Mouse (Mus musculus) thymus, postnatal 4 days (tissue): ENCODE data around the gene Retreg3.
A peak's percentile ranks its signal among the peaks of the same experiment; 100 is the strongest.
"Not testable (repeated sequence)": the region's sequence is repeated elsewhere in the genome, so short reads cannot be mapped to it uniquely, and the experiment has no call there.

Experiments used
- DNase-seq: peaks from one replicate; pipeline ENCODE4 v3.0.0; 2021

Gene Retreg3

GRCm38 (mm10) chr11:101146377-101146776 lies 26.7 kb upstream of the Retreg3 start:
- peak; percentile 54 for DNase-seq

- peak; percentile 66 for DNase-seq
These were observed 23.9 kb upstream of the Retreg3 start for GRCm38 (mm10) chr11:101143338-101144225.

GRCm38 (mm10) chr11:101142215-101142967 lies 22.7 kb upstream of the Retreg3 start:
- DNase-seq, result no peak

DNA sequence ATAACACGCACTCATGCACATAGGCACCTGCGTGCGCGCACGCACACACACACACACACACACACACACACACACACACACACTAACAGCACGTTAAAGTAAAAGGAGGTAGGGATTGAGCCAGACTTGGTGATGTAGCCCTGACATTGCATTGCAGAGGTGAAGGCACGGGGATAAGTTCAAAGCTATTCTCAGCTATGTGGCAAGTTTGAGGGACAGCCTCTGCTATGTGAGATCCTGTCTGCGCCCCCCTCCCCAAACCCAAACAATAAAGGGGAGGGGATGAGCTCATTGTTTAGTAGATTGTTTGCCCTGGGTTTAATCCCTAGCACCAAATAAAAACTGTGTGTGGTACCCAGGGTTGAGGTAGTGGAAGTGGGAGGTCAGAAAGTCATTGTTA lies 21.4 kb upstream of the Retreg3 start:
- DNase-seq, result no peak

GRCm38 (mm10) chr11:101140164-101140819 lies 20.6 kb upstream of the Retreg3 start:
- no peak for DNase-seq

- no peak for DNase-seq
These were observed 19.0 kb upstream of the Retreg3 start for GRCm38 (mm10) chr11:101138536-101139181.

DNA sequence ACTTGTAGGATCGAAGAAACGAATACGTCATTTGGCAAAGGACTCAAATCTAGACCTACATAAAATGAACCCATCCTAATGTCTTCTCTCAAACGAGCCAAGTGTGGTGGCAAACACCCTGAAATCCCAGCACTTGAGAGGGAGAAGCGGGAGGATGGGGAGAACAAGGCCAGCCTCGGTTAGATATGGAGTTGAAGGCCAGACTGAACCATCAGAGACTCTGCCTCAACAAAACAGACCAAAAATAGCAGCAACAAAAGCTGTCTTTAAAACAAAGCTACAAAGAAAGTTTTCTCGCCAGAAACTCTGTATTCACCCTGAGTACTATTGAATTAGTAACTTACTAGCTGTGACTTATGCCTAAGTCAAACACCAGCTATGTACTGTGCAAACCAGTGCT lies 17.3 kb upstream of the Retreg3 start:
- DNase-seq, result no peak

DNA sequence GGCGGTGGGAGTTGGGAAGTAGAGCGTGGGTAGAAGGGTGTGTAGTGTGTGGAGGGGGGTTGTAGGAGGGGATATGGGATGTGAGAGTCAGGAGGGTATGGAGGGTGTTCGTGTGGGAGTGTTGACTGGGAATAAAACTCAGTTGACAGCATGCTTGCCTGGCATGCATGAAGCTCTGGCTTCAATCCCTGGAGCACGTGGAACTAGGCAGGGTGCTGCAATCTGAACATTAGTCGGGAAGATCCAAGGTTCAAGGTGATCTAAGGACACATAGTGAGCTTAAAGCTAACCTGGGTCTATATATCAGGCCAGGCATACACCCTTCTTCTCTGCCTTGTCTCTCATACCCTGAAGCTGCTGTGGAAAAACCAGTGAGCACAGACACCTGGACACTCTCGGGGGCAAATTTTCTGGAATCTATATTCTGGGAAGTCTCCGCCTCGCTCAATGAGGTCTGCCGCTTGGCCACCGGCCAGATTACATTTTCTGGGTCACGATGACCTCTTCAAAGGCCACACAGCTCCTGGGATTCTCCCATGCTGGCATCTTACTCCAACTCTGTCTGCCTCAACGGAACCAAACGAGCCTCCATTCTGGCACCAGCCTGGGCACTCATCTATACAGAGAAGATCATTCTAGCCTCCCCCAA lies 14.6 kb upstream of the Retreg3 start:
- DNase-seq, result no peak

DNA sequence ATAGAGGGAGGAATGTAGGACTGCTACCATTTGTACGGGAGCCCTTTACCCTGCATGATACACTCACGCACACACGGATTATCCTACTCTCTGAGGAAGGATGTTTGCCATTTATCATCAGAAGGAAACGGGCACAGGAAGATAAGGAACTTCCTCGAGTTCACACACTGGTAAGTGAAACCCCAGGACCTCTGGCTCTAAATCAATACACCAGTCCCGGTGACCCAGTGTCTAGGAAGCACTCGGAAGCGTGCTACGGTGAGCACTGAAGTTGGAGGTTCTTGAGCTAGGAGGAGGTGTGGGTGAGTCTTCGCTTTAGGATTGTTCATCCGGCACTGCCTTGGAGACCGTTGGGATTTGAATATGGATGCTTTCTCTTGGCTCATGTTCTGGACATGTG lies 13.3 kb upstream of the Retreg3 start:
- no peak for DNase-seq

- peak; percentile 61 for DNase-seq
These were observed 12.0 kb upstream of the Retreg3 start for GRCm38 (mm10) chr11:101131701-101132100.

GRCm38 (mm10) chr11:101131187-101131586 lies 11.5 kb upstream of the Retreg3 start:
- no peak for DNase-seq

- DNase-seq, result no peak
These were observed 10.5 kb upstream of the Retreg3 start for GRCm38 (mm10) chr11:101130056-101130756.

GRCm38 (mm10) chr11:101128996-101129577 lies 9.4 kb upstream of the Retreg3 start:
- DNase-seq, result no peak

- DNase-seq, result peak; percentile 54
These were observed 7.4 kb upstream of the Retreg3 start for GRCm38 (mm10) chr11:101127075-101127474.

DNA sequence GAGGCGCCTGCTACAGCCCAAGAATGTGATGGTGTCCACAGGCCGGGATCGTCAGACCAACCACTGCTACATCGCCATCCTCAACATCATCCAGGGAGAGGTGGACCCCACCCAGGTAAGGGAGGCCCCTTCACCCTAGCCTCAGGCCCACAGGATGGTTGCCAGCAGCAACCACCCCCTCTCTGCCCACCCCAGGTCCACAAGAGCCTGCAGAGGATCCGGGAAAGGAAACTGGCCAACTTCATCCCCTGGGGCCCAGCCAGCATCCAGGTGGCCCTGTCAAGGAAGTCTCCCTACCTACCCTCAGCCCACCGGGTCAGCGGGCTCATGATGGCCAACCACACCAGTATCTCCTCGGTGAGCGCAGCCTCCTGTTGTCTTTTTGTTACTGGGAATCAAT lies 5.3 kb upstream of the Retreg3 start:
- DNase-seq, result not testable (repeated sequence)

DNA sequence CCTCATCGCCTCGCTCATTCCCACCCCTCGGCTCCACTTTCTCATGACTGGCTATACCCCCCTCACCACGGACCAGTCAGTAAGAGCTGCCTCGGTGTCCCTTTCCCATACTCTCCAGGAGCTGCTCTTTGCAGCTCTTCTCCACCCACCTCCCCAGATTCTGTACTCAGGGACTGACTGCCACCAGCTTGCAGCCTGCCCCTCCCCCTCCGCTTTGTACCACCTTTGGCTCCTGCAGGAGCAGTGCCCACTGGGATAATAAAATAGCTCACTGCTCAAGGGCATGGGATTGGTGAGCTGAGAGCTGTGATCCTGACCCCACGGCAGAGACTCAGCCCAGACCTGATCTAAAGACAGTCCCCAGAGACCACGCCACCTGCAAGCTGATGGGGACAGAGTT lies 4.8 kb upstream of the Retreg3 start:
- DNase-seq, result not testable (repeated sequence)

DNA sequence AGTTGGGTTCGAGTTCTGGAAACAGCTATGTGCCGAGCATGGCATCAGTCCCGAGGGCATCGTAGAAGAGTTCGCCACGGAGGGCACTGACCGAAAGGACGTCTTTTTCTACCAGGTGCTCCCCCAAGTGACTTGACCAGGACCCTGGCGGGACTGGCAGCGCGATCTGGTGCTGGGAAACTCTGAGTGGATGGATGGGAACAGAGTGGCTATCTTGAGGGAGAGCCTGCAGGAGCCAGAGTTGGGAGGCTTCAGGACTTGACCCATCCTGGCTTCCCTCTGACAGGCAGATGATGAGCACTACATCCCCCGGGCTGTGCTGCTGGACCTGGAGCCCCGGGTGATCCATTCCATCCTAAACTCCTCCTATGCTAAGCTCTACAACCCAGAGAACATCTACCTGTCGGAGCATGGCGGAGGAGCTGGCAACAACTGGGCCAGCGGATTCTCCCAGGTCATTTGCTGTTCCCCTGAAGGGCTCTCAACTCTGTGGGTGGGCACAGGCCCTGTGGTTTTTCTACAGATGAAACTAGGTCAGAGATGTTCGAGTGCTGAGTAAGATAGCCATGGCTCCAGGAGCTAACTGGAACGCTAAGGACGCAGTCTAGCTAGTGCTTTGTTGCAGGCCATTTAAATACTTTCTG lies 974 bp upstream of the Retreg3 start:
- DNase-seq, result peak; percentile 34

GRCm38 (mm10) chr11:101119131-101119760 lies 447 bp downstream of the Retreg3 start:
- peak; percentile 48 for DNase-seq

GRCm38 (mm10) chr11:101118105-101118504 lies 1.6 kb downstream of the Retreg3 start:
- no peak for DNase-seq

DNA sequence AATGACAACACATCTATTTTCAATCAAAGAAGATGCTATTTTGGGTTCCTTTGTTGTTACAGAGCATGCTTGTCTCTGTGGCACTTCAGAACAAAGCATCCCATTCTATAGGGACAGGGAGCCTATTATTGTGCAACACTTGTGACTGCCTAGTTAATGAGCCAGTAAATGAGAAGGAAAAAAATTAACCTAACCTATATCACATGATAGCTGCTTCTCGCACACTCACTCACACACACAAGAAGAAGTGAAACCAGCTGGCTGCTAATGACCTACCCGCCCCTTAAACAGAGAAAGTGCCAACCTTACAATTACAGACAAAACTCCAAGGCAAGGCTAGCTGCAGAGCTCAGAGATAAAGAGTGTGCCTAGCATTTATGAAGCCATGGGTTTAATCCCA lies 4.1 kb downstream of the Retreg3 start:
- no peak for DNase-seq
